Mouse (Mus musculus) frontal cortex, postnatal 14 days (tissue): ENCODE measurements around the gene Polrmt.
A peak's percentile ranks its signal among the peaks of the same experiment; 100 is the strongest.

ENCODE experiments used
- DNase-seq, 2 experiments: peaks; one replicate each; pipeline ENCODE4 v3.0.0; 2022; ENCODE audit warnings: low spot score in 2 of 2

The Polrmt gene

GRCm38 (mm10) chr10:79745898-79746773 lies at the start of gene Polrmt:
Polrmt (minus strand) TSS chr10:79746581.
- peak; percentile 92 to 95 for DNase-seq

GRCm38 (mm10) chr10:79795905-79796304 lies 49.5 kb upstream of the Polrmt start:
- DNase-seq: no peak

GRCm38 (mm10) chr10:79794491-79794931 lies 48.1 kb upstream of the Polrmt start:
- no peak for DNase-seq

GRCm38 (mm10) chr10:79793738-79794490 lies 47.5 kb upstream of the Polrmt start:
- no peak for DNase-seq

- DNase-seq: peak; percentile 65 to 73
Observed at GRCm38 (mm10) chr10:79793051-79793737, 46.8 kb upstream of the Polrmt start, which contains the start of gene Palm. Palm (plus strand) TSS chr10:79793572.

GRCm38 (mm10) chr10:79792339-79793040 lies 46.1 kb upstream of the Polrmt start:
- no peak for DNase-seq

GRCm38 (mm10) chr10:79790861-79791260 lies 44.5 kb upstream of the Polrmt start, which contains the start of gene Prss57:
Prss57 (minus strand) TSS chr10:79790961.
- DNase-seq: no peak

GRCm38 (mm10) chr10:79789581-79789980 lies 43.2 kb upstream of the Polrmt start:
- DNase-seq: no peak

GRCm38 (mm10) chr10:79788386-79789158 lies 42.2 kb upstream of the Polrmt start:
- peak in 1 of 2 experiments; percentile 74 for DNase-seq

GRCm38 (mm10) chr10:79783920-79784800 lies 37.8 kb upstream of the Polrmt start:
- no peak for DNase-seq

- DNase-seq: no peak
Observed at GRCm38 (mm10) chr10:79783050-79783449, 36.7 kb upstream of the Polrmt start.

GRCm38 (mm10) chr10:79781956-79782355 lies 35.6 kb upstream of the Polrmt start:
- DNase-seq: no peak

GRCm38 (mm10) chr10:79781139-79781538 lies 34.8 kb upstream of the Polrmt start:
- DNase-seq: no peak

- DNase-seq: no peak
Observed at GRCm38 (mm10) chr10:79780664-79781015, 34.3 kb upstream of the Polrmt start.

- DNase-seq: peak; percentile 92 to 95
Observed at GRCm38 (mm10) chr10:79779784-79780663, 33.6 kb upstream of the Polrmt start.

- DNase-seq: no peak
Observed at GRCm38 (mm10) chr10:79779193-79779592, 32.8 kb upstream of the Polrmt start.

GRCm38 (mm10) chr10:79778006-79778405 lies 31.6 kb upstream of the Polrmt start:
- no peak for DNase-seq

GRCm38 (mm10) chr10:79777103-79777531 lies 30.7 kb upstream of the Polrmt start, which contains the start of gene Fstl3:
Fstl3 (plus strand) TSS chr10:79777272.
- no peak for DNase-seq
